Mouse (Mus musculus): ENCODE data around the gene Kirrel3. TPM values are rescaled to one million over a fixed set of nuclear protein-coding genes. Genes with fewer than 3 reads are reported as not detected.

Kirrel3 gene
- total RNA-seq, 2 experiments from 2014 or later = 0.61 to 0.77 TPM

DNA sequence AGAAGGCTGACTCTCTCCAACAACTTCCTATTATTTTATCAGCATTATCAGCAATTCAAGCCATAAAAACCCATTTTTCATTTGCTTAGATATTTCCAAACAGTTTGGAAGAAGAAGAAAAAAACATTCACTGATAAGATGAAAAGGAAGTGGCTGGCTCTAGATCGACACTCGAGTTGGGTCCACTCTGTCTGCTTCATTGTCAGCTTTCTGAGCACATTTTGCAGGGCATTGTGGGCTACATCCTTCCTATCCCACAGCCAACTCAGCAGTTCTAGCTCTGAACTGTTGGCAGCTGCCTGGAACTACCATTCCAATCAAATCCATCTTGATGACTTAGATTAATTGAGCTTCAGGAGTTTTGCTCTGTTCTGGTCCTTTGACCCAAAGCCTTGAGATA lies 40.0 kb downstream of the Kirrel3 start:
- no peak overlapping the region for H3K27ac ChIP-seq
- no peak for TF ChIP-seq CTCF (IDR thresholded peaks at IDR 0.05)
- no peak overlapping the region for H3K4me3 ChIP-seq
- DNase-seq = no peak
- intact Hi-C loops (cut with DNase I) = no loop called here

DNA sequence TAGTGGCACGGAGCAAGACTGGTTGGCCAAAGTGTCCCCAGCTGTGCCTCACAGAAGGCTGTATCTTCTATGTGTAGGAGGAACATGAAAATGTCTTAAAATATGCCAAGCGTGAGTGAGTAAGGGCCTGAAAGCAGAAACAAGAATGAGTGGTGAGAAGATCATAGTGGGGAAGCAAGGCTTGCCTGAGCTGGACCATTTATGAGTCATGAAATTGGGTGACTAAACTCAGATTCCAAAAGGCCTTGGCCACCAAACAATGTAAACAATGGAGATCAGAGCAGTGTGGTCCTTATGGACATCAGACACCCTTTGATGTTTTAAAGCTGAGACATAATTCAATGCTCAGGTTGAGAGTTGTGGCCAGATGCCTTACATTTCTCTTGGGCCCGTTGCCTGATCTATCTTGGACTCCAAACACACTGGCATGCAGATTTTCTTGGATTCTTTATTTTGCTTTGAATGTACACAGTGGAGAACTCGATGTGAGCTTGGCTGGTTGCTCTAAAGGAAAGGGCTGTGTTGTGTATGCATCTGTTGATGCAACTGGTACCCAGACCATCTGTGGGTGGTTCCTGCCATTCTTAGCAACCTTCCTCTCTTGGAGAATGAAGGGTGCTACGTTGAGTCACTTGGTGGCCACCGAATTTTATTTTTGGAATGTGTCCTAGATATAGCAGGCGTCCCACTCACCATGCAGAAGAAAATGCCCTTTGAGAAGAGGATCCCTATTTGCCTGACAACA lies 53.1 kb downstream of the Kirrel3 start:
- TF ChIP-seq CTCF (IDR thresholded peaks at IDR 0.05) = no peak
- no peak overlapping the region for H3K4me3 ChIP-seq
- DNase-seq = no peak
- H3K27ac ChIP-seq = no peak overlapping the region
- intact Hi-C loops (cut with DNase I) = no loop called here

DNA sequence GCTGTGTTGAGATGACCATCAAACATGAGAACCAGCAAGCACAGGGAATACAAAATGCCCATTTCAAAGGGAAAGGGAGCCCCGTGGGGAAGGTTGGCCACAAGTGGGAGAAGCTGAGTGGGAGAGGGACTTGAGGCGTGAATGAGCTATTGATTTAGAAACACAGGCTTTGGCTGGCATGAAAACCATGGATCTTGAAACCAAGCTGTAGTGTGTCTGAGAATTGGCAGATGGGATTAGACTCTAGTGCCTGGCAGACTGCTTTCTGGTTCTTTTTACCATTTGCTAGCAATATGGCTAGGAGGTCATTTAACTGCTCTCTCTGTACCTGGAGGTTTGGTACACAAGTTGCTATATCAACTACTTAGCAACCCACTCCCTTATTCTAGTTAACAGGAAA lies 56.2 kb downstream of the Kirrel3 start:
- no peak overlapping the region for H3K27ac ChIP-seq
- intact Hi-C loops (cut with DNase I) = no loop called here
- TF ChIP-seq CTCF (IDR thresholded peaks at IDR 0.05) = no peak
- H3K4me3 ChIP-seq = no peak overlapping the region
- DNase-seq = no peak

DNA sequence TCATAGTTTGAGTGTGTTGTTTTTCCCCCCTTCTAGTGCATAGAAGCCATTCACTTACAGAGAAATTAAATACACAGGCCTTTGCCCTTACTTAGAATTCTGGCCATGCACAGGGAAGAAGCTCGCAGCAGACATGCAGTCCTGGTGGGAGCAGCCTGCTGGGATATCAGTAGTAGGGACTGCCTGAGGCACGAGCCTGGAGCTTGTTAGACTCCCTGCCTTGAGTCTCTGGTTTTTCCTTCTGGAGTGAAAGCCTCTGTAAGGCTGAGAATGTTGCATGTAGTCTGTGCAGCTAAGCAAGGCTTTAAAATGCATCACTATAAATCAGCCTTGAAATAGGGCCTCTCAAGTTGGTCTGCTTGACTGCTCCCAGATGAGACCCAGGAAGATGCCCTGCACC lies 70.0 kb downstream of the Kirrel3 start:
- DNase-seq = no peak
- no peak for TF ChIP-seq CTCF (IDR thresholded peaks at IDR 0.05)
- Histone ChIP-seq H3K27ac (no peak overlapping the region), H3K4me3 (no peak overlapping the region)
- intact Hi-C loops (cut with DNase I) = no loop called here

DNA sequence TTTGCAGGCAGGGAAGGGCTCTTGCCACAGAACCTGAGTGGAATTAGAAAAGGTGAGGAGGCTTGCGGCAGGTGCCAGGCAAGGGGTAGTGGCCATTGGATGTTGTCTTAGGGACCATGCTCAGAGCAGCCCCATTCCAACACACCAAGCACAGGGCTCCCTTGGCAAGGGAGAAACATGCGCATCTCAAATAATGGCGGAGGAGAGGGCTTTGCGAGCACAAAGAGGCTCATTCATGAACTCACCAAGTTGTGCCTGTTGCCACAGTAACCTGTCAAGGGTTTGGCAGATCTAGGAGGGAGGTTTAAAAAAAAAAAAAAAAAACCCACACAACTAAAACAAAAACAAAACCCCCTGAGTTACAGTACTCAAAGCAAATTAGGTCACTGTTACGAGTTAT lies 72.2 kb downstream of the Kirrel3 start:
- TF ChIP-seq CTCF (IDR thresholded peaks at IDR 0.05) = no peak
- Histone ChIP-seq H3K27ac (no peak overlapping the region), H3K4me3 (no peak overlapping the region)
- intact Hi-C loops (cut with DNase I) = no loop called here
- DNase-seq = no peak

DNA sequence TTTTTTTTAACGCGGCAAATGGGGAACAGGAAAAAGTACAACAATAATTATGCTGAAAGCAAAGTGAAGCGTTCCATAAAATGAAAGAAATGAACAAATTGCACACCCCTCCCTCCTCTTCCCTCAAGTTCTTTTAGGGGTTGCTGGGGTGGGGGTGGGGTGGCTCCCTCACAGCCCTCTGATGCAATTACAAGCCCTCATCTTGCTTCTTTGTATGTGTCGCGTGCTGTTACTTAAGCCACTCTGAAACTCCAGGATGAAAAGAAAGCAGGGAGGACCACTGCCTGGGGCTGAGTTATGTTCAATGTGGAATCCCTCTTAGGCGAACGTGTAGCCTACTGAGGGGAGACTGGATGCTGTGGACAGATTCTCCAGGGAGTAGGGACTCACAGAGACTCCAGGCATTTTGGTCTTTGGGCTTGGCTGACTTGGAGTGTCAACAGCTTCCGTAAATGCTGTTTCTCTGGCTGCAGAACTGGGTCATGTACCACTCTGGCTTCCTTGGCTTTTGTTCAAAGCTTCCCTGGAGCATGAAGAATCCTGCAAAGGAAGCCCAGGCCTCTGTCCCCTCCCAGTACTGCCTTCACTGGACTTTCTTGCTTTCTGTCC lies 72.7 kb downstream of the Kirrel3 start:
- TF ChIP-seq CTCF (IDR thresholded peaks at IDR 0.05) = no peak
- DNase-seq = no peak
- H3K4me3 ChIP-seq = no peak overlapping the region
- intact Hi-C loops (cut with DNase I) = no loop called here
- H3K27ac ChIP-seq = no peak overlapping the region

DNA sequence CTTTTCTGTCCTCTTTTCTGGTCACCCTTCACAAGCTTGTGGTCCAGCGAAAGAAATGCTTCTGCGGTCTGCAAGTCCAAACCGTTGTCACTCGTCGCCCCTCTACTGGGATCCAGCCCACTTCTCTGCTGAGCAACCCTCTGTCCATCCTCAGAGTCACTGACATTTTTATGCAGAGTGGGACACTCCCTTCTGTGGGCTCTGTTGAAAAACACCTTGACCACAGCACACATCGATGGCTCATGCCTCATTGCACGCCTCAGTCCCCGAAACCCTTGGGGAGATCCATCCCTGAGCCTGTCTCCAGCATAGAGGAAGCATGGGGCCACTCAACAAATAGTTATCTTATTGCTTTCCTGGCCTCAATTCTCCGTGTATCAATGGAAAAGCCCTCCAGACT lies 73.4 kb downstream of the Kirrel3 start:
- TF ChIP-seq CTCF (IDR thresholded peaks at IDR 0.05) = no peak
- Histone ChIP-seq H3K4me3 (no peak overlapping the region), H3K27ac (no peak overlapping the region)
- no peak for DNase-seq
- intact Hi-C loops (cut with DNase I) = no loop called here

DNA sequence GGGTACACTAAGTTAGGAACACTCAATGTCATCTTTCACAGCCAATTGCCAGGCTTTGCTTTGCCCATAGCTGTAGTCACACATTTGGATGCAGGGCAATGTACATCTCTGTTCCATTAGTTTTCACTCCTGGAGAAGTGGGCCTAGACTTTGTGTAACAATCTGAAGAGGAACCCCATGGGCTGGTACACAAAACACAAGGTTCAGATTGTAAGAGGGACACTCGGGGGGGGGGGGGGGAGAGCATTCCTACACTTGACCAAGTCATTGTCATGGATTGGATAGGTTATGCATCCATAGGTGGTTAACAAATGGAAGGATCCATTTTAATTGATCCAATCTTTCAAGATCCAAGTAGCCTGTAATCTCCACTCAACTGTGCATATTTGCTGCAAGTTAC lies 75.6 kb downstream of the Kirrel3 start:
- Histone ChIP-seq H3K27ac (no peak overlapping the region), H3K4me3 (no peak overlapping the region)
- DNase-seq = no peak
- TF ChIP-seq CTCF (IDR thresholded peaks at IDR 0.05) = no peak
- intact Hi-C loops (cut with DNase I) = no loop called here

DNA sequence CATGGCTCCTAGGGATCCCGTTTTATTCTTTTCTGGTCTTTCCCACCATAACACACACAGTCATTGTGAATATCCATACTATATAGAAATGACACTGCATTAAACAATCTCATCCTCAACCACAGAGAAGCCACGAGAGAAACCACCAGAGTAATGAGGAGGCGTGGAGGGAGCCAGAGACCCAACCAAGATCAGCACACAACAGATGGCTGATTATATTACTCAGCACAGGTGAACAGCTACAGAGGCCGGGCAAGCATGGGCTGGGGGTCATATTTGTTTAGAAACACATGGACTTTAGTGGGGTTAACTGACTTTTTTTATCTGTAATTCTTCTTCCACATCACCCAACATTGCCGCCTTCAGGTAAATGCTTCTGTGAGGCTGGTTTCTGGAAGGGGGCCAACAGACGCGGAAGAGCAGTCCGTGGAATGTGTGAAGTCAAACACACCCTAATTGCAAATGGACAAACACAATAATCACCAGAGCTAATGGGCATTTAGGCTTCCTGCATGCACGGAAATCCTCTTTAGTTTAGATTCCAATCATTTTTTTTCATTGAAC lies 76.8 kb downstream of the Kirrel3 start:
- no peak overlapping the region for H3K27ac ChIP-seq
- DNase-seq = no peak
- no peak overlapping the region for H3K4me3 ChIP-seq
- intact Hi-C loops (cut with DNase I) = no loop called here
- no peak for TF ChIP-seq CTCF (IDR thresholded peaks at IDR 0.05)

DNA sequence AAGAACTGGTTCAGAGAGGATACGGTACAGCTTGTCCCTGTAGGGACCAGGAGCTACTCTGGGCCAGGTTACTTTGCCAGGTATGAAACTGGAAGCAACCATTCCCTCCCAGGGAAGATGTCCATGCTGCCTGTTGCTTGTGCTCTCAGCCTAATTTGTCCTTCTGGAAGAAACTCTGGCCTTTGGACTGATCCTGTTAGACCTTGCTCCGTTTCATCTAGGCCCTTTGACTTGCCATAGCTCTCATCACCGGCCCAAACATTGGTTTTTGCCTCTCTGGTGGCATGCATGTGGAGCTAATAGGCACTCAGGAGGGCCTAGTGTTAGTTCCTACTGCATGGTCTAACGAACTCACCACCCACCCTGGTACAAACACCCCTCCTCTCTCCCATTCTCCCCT lies 88.2 kb downstream of the Kirrel3 start:
- DNase-seq = no peak
- no peak for TF ChIP-seq CTCF (IDR thresholded peaks at IDR 0.05)
- Histone ChIP-seq H3K4me3 (no peak overlapping the region), H3K27ac (no peak overlapping the region)
- intact Hi-C loops (cut with DNase I) = no loop called here

DNA sequence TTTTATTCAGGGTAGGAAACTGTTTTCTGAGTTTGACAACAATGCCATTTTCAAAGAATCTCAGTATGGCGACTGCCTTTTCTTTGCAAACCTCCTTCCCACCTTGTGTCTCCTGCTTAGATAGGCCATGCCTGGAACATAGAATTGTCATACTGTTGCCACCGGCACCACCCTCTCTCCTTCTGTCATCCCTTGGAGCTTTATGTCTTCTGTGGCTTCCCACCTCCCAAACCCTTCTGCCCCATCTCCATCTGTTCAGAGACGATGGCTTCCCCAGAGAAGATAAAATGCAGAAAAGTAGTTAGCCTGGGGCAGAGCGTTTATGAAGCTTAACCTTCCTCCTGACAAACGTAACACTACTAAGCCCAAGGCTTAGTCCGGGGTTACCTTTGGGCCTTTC lies 88.9 kb downstream of the Kirrel3 start:
- no peak for TF ChIP-seq CTCF (IDR thresholded peaks at IDR 0.05)
- no peak overlapping the region for H3K4me3 ChIP-seq
- intact Hi-C loops (cut with DNase I) = no loop called here
- DNase-seq = no peak
- H3K27ac ChIP-seq = no peak overlapping the region

DNA sequence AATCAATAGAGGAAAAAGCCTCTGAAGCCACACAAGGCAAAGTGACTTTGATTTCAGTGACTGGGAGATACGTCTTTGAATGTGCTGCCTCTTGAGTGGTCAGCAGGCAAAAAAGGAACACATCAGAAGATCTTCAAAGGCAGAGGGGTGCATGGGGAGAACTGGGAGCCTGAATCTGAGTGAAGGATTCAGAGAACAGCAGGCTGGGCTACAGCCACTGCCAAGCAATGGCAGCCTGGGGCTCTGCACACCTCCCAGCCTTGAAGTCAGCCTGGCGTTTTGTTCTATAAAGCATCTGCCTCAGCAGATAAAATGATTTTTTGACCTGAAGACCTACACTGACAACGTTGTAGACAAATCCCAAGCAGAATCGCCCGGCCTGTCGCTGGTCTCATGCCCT lies 93.5 kb downstream of the Kirrel3 start:
- no peak for DNase-seq
- no peak for TF ChIP-seq CTCF (IDR thresholded peaks at IDR 0.05)
- Histone ChIP-seq H3K4me3 (no peak overlapping the region), H3K27ac (no peak overlapping the region)
- intact Hi-C loops (cut with DNase I) = no loop called here

DNA sequence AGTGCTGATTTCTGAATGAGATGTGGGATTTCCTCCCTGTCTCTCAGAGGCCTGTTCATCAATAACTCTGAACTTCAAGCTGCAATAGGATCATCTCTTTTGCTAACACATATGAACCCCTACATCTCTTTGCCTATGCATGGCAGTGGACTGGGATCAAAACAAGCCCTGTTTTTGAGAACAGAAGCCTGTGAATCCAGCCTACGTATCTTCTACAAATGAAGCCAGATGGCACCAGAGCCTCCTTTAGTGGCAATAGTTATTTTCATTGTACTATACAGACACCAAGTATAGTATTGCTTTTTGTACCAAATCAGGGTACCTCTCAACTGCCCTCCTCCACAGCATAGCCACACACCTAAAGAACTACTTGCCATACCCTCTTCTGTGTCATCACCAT lies 94.4 kb downstream of the Kirrel3 start:
- no peak overlapping the region for H3K4me3 ChIP-seq
- DNase-seq = no peak
- intact Hi-C loops (cut with DNase I) = no loop called here
- no peak overlapping the region for H3K27ac ChIP-seq
- no peak for TF ChIP-seq CTCF (IDR thresholded peaks at IDR 0.05)

DNA sequence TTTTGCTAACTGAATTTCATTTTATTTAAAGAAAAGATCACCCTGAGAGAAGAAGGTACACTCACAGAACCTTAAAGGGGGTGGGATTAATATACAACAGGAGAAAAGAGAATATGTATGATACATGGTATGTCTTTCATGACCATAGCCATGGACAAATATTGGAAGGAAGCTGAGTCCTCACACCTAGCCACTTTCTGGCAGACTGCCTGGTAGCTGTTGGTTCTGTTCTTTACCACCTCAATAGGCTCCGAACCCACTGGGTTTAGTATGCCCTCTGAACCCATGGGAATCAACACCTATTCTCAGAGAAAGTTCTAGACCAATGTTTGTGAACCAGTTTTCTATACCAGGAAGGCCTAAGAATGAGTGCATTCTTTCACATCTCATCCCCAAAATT lies 96.8 kb downstream of the Kirrel3 start:
- DNase-seq = no peak
- Histone ChIP-seq H3K27ac (no peak overlapping the region), H3K4me3 (no peak overlapping the region)
- no peak for TF ChIP-seq CTCF (IDR thresholded peaks at IDR 0.05)
- intact Hi-C loops (cut with DNase I) = no loop called here
